Comparison of ENCODE assay signal across 9 mouse cellular contexts in genomic region chr2:153107046-153107766, GRCm38 (mm10). TPM values are rescaled to one million over a fixed set of nuclear protein-coding genes. Genes with fewer than 3 reads are reported as not detected.
DNase-seq lines count a peak whose midpoint lies in the region; ATAC-seq and TF ChIP-seq lines count a peak whose summit lies in the region.
"Had no signal": no experiment of that assay in that cellular context is flagged by ENCODE, and none has a peak within 500 bp of the region (broad histone marks: within the 10 kb centered on the region; RNA-seq: fewer than 3 reads in every experiment).

No protein-coding gene starts in this region.

- H3K9me3 ChIP-seq in ES-Bruce4 (replicated peaks; ENCODE audit: control insufficient read depth, insufficient read depth, low read length, poor library complexity, severe bottlenecking), result no peaks in the 10 kb centered on the region
- no peaks in the 10 kb centered on the region for H3K9me3 ChIP-seq in liver, embryonic 16.5 days (replicated peaks; ENCODE audit: control insufficient read depth, low read length)

- WGBS in liver, embryonic 16.5 days (ENCODE audit: insufficient replicate concordance), result 37% methylated on average over 23 of the region's 23 CpGs

- no peak for TF ChIP-seq CTCF in ES-Bruce4 (IDR thresholded peaks at IDR 0.05; ENCODE audit: low read depth, low read length)

- TF ChIP-seq POLR2A in ES-Bruce4 (IDR thresholded peaks at IDR 0.05; ENCODE audit: insufficient read depth, low read length), result no peak

- H3K4me2 ChIP-seq in liver, embryonic 16.5 days (ENCODE audit: low read depth, low read length), result 0 out of 2 replicates have a peak overlapping the region, but pooled peaks have one; percentile 49

- peak; percentile 57; the same call in 1 of the 2 replicates for ATAC-seq in frontal cortex, adult (ENCODE audit: low TSS enrichment)
- ATAC-seq in liver, embryonic 16.5 days (ENCODE audit: low read depth), result no peak

- H3K27ac ChIP-seq in ES-Bruce4 (ENCODE audit: insufficient read depth, low read length), result peak overlapping the region; percentile 80
- no peak overlapping the region for H3K27ac ChIP-seq in liver, embryonic 16.5 days (ENCODE audit: low read length)

- H3K4me1 ChIP-seq in ES-Bruce4 (ENCODE audit: control insufficient read depth, insufficient read depth, low read length), result no peaks in the 10 kb centered on the region
- no peaks in the 10 kb centered on the region; the same call in 1 of the 2 replicates for H3K4me1 ChIP-seq in liver, embryonic 16.5 days (ENCODE audit: control insufficient read depth, low read depth, low read length)

- no peak for DNase-seq in frontal cortex, postnatal 25 days (ENCODE audit: low spot score in 2 of 2)
- DNase-seq in forelimb bud, embryonic 11.5 days (ENCODE audit: low read depth, low spot score), result peak; percentile 39
- no peak for DNase-seq in adrenal gland, postnatal 14 days
- DNase-seq in thymus, postnatal 0 days (ENCODE audit: low spot score), result no peak
- DNase-seq in frontal cortex, postnatal 14 days (ENCODE audit: low spot score in 2 of 2), result no peak

- no peak for TF ChIP-seq EP300 in ES-Bruce4 (IDR thresholded peaks at IDR 0.05; ENCODE audit: insufficient read depth, low read depth, low read length)

- H3K9ac ChIP-seq in ES-Bruce4 (ENCODE audit: low read depth, poor library complexity, severe bottlenecking), result no peak overlapping the region
- no peak overlapping the region for H3K9ac ChIP-seq in liver, embryonic 16.5 days (ENCODE audit: low read depth, low read length)

- no peaks in the 10 kb centered on the region for H3K27me3 ChIP-seq in ES-Bruce4 (ENCODE audit: control insufficient read depth, insufficient read depth, low read length, poor library complexity, severe bottlenecking)
- peaks cover 29% of the 10 kb centered on the region for H3K27me3 ChIP-seq in liver, embryonic 16.5 days (ENCODE audit: control insufficient read depth, insufficient read depth, low read depth, low read length)

- no peaks in the 10 kb centered on the region for H3K36me3 ChIP-seq in ES-Bruce4 (ENCODE audit: control insufficient read depth, insufficient read depth, low read length, poor library complexity, severe bottlenecking)
- H3K36me3 ChIP-seq in liver, embryonic 16.5 days (ENCODE audit: control insufficient read depth, insufficient read depth), result no peaks in the 10 kb centered on the region

- no peak overlapping the region for H3K4me3 ChIP-seq in ES-Bruce4 (ENCODE audit: low read depth, low read length)
- no peak overlapping the region for H3K4me3 ChIP-seq in liver, embryonic 16.5 days (ENCODE audit: low read depth, low read length)

RNA-seq across cellular contexts. Expression of gene Hck, which starts 1.1 kb away (rescaled TPM):
- 2.4 TPM in 2 replicates for polyA plus RNA-seq in ES-Bruce4 (2011; ENCODE audit: insufficient read depth, insufficient read length, low read depth, missing spikeins)
- 10.1 and 11.7 TPM in 2 replicates for polyA plus RNA-seq in liver, embryonic 16.5 days (2015; fragmentation: Nextera tagmentation; extraction: Ambion mirVana)
- 2.0 and 2.9 TPM in 2 replicates for total RNA-seq in adrenal gland, postnatal 14 days (2021)
- 5.8 and 7.3 TPM in 2 replicates for polyA plus RNA-seq in thymus, postnatal 0 days (2015; fragmentation: Nextera tagmentation; extraction: Ambion mirVana)

RNA-seq across cellular contexts. Expression of gene Ccm2l, which starts 41.5 kb away (rescaled TPM):
- polyA plus RNA-seq in ES-Bruce4 (2011; ENCODE audit: insufficient read depth, insufficient read length, low read depth, missing spikeins), result not detected in 2 replicates
- polyA plus RNA-seq in liver, embryonic 16.5 days (2015; fragmentation: Nextera tagmentation; extraction: Ambion mirVana), result 0.37 and 0.52 TPM in 2 replicates
- 15.3 and 21.3 TPM in 2 replicates for total RNA-seq in adrenal gland, postnatal 14 days (2021)
- polyA plus RNA-seq in thymus, postnatal 0 days (2015; fragmentation: Nextera tagmentation; extraction: Ambion mirVana), result 0.33 and 0.77 TPM in 2 replicates
- total RNA-seq: monocyte, adult 5-6 weeks had no signal

RNA-seq across cellular contexts. Expression of gene Tm9sf4, which starts 53.9 kb away (rescaled TPM):
- 83.2 and 98.0 TPM in 2 replicates for polyA plus RNA-seq in ES-Bruce4 (2011; ENCODE audit: insufficient read depth, insufficient read length, low read depth, missing spikeins)
- polyA plus RNA-seq in liver, embryonic 16.5 days (2015; fragmentation: Nextera tagmentation; extraction: Ambion mirVana), result 30.9 and 36.2 TPM in 2 replicates
- 96.0 and 104 TPM in 2 replicates for total RNA-seq in adrenal gland, postnatal 14 days (2021)
- 32.4 and 34.9 TPM in 2 replicates for polyA plus RNA-seq in thymus, postnatal 0 days (2015; fragmentation: Nextera tagmentation; extraction: Ambion mirVana)
